Mouse (Mus musculus): ENCODE data around the gene Madcam1.

Madcam1 gene

GRCm38 (mm10) chr10:79668076-79668475 is 3.7 kb downstream of the Madcam1 start:
- no peak for DNase-seq (ENCODE audit: low spot score)

- peak; percentile 91 for DNase-seq (ENCODE audit: low spot score)
These were observed 4.6 kb downstream of the Madcam1 start, which contains the start of gene Tpgs1 for GRCm38 (mm10) chr10:79668771-79669575. Tpgs1 (plus strand) TSS chr10:79669369.

DNA sequence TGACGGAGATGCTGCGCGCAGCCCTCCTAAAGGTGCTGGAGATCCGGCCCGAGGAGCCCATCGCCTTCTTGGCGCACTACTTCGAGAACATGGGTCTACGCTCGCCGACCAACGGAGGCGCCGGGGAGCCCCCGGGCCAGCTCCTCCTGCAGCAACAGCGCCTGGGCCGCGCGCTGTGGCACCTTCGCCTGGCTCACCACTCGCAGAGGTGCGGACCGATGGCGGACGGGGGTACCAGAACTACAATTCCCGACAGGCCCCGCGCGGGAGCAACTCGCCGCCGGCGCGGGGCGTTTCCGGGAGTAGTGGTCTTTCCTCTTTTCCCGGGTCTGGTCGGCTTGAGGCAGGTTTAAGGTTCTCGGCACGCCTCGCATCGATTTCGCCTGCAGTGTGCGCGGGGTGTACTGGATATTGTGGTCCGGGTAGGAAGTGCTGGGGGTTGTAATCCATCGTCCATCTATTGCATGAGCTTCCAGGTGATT is 5.3 kb downstream of the Madcam1 start:
- peak; percentile 43 for DNase-seq (ENCODE audit: low spot score)

DNA sequence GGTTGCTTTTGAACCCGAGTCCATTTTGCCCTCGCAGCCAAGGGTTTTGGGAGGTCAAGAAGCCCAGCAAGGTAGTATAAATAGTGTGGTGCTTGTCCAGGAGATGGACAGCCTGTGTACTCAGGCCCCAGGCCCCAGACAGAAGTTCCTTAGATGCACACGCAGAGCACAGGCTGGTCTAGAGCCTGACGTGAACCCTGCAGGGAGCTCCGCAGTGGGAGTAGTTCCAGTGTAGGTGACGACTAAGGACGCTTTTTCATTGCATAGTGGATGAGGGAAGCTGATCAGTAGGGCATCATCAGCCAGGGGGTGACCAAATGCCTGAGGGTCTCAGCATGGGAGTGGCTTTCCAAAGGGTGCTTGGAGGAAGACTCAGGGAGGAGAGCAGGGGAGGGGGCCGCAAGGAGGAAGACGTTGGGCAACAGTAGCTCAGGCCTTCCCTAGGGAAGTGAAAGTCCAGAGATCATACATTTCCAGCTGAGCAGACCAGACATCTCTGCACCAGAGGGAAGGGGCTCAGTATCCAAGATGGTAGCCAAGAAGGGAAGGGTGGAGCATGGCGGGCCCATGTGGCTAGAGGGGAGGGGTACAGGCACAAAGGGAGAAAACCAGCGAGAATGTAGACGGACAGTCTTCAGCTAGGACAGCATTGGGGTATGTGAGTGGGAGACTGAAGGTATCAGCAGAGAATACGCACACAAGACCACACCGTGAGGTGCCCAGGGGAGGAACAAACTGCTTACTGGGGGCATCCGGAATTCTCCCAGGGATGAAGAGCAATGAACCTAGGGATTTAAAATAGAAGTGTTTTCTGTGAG is 5.9 kb downstream of the Madcam1 start:
- DNase-seq (ENCODE audit: low spot score) = no peak

- no peak for DNase-seq (ENCODE audit: low spot score)
These were observed 7.2 kb downstream of the Madcam1 start for GRCm38 (mm10) chr10:79671396-79672087.

- DNase-seq (ENCODE audit: low spot score) = no peak
These were observed 7.7 kb downstream of the Madcam1 start for GRCm38 (mm10) chr10:79672088-79672455.

DNA sequence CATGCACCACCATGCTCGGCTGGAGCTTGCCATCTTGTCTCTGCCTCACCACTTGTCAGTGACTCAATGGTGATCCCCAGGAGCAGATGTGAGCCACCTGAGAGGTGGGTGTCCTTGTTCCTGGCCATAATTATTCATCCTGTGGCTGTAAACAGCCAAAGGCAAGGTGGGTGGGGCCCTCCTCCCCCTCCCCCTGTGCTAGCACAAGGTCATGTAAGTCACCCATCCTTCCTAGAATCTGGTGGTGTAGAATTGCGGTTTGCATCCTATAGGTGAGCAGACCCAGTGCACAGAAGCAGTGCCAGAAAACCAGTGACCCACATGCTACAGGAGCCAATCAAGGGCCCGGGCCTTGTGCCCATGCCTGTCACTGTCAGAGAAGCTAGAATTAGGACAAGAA is 8.7 kb downstream of the Madcam1 start:
- no peak for DNase-seq (ENCODE audit: low spot score)

DNA sequence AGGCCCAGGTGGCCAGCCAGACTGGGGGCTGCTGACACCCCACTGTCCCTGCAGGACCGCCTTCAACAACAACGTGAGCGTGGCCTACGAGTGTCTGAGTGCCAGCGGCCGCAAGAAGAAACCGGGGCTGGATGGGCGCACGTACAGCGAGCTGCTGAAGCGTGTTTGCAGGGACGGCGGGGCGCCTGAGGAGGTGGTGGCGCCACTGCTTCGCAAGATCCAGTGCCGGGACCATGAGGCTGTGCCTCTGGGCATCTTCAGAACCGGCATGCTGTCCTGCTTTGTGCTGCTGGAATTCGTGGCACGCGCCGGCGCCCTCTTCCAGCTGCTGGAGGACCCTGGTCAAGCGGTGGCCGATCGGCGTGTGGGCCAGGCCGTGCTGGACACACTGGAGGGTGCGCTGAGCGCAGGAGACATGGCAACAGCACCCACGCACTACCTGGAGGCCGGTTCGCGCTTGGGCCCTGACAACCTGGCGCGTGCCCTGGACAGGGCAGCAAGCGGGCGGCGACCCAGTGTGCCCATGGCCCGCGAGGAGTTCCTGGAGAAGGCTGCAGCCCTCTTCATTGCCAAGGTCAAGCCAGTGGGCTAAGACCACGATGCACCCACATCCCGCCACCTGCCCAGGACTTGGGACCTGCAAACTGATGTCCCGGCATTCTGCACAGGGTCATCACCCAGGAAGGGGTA is 11.1 kb downstream of the Madcam1 start:
- DNase-seq (ENCODE audit: low spot score) = no peak

DNA sequence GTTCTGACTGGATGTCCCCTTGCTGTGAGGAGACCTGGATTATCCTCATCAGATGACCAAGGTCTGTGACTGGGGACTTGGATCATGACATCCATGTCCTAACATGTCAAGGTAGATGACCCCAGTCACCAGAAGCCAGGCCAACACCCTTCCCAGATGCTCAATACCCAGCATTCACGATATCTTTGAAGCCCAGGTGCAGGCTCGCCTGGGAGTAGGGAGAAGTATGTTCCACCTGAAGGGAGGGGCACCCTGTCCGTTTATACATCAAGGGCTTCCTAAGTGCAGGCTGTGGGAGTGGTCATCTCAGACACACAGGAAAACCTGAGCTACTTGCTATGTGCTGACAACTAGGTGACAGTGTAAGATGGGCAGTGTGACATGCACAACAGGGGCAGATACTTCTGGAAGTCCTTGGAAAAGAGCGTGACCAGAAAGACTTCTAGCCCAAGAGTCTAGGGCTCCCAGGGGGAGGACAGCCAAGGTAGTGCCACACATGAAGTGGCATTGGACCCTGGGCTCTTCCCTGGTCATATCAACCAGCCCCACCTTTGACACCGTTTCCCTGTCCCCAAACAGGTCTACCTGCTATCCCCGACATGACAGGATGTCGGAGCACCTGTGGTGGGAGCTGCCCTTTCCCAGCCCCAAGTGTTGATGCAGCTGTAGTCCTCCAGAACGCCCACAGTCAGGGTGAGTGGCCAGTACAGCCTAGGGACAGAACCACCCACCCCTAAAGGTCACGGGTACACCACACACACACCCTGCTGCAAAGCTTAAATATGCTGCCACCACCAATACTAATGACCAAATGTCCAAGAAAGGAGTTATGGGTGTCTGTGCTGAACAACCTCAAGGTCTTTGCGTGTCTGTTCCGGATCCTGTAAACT is 16.5 kb downstream of the Madcam1 start:
- no peak for DNase-seq (ENCODE audit: low spot score)

GRCm38 (mm10) chr10:79681591-79682245 is 17.4 kb downstream of the Madcam1 start, which contains the start of gene Cdc34:
Cdc34 (plus strand) TSS chr10:79682195.
- peak; percentile 99 for DNase-seq (ENCODE audit: low spot score)

DNA sequence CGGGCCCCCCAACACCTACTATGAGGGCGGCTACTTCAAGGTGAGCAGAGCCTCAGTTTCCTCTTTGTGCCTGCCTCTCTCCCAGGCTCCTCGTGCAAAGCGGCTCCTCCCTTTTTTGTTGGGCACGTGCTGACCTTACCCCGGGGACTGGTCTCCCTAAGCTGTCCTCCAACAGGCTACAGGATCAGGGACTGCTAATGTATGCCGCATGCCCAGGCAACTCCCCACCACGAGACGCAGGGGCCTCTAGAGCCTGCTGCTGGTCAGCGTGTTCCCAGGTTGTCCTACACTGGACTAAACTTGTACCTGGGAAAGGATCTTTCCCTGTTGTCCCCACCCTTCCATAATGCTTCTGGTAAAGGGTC is 18.2 kb downstream of the Madcam1 start:
- DNase-seq (ENCODE audit: low spot score) = no peak

- DNase-seq (ENCODE audit: low spot score) = peak; percentile 51
These were observed 18.7 kb downstream of the Madcam1 start for GRCm38 (mm10) chr10:79682916-79683582.

DNA sequence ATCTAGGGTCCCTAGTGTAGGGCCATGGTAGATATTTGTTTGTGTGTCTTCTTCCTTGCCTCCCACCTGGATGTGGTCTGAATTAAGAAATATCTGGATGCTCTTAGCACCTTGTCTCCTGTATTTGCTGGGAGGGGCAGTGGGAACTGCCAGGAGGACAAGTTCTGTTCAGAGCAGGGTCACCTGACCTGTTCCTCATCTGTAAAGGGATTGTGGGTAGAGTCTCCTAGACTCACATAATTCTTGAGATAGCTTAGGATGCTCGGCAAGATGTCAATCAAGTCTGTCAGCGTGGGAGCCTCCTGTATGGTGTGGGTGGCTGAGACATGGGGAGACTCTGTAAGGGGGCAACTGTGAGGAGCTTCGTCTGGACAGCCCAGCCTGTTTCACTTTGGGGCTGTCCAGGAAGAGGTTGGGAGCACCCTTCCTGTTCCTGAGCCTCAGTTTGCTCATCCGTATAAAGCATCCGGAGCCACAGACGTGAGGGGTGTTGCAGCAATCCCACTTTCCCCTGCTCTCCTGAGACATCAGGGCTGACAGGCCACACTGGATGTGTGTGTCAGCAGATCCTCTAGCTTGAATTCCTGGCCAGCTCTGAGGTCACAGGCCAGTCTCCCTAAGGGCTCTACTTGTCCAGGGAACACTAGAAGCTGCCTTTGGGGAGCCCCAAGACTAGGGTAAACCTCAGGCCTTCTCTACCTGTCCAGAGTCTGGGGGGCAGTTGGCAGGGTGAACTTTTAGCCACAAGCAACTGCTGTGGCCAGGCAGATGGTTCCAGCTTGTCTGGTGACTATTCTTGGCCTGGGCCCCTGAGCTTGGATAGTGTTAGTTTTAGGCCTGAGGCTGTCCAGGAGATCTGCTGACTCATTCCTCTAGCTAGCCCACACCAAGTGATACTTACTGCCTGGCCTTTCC is 19.6 kb downstream of the Madcam1 start:
- no peak for DNase-seq (ENCODE audit: low spot score)

- no peak for DNase-seq (ENCODE audit: low spot score)
These were observed 20.6 kb downstream of the Madcam1 start for GRCm38 (mm10) chr10:79684770-79685600.

DNA sequence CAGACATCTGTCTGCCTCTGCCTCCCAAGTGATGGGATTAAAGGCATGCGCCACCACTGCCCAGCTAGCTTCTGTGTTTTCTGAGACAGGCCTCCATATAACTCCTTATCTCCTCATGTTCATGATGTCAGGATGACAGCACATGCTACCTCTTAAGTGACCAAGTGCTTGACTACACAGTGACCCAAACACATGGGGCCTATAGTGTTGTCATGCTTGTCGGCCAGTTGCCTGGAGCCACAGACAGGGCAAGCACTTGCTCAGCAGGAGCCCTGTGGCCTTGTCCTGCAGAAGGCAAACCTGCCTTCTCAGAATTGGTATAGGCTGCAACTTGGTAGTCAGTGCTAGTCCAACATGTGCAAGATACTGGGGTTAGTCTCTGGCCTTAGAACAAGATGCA is 21.9 kb downstream of the Madcam1 start:
- DNase-seq (ENCODE audit: low spot score) = no peak

DNA sequence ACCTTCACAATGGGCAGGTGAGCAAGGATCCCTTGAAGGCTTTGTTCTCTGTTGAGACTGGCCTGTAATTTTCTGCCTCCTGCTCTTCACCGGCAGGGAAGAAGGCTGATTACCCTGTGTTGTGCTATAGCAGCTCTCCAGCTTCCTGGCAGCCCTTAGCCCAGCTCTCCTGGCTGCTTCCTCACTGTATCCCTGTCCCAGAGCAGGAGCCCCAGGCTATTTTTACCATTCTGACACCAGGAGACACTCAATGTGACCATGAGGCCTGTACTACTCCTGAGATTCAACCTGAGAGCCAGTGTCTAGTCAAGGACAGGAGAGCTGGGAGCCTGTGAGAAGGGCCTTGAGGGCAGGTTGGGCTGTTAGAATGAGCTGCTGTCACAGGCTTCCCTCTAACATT is 22.3 kb downstream of the Madcam1 start:
- DNase-seq (ENCODE audit: low spot score) = no peak

GRCm38 (mm10) chr10:79687513-79687912 is 23.2 kb downstream of the Madcam1 start:
- DNase-seq (ENCODE audit: low spot score) = no peak

DNA sequence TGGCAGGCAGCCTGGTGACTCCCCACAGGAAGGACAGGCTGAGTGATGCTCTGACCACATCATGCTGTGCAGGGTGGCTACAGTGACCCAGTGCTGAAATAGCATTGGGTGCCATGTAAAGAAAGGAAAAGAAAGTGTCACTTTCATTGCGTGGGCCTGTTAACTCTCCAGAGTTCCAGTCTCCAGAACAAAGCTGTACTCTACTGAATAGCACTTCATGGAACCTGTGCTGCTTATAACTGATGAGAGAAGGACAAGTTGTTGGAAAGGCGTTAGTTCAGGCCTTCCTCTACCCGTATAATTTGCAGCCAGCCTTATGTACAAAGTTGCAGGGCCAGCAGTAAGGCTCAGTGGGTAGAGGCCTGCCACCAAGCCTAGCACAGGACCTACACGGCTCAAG is 24.4 kb downstream of the Madcam1 start, which contains the start of gene Gzmm:
TSS of gene Gzmm (plus strand) at position 301 of the 400 bp plus-strand sequence.
- no peak for DNase-seq (ENCODE audit: low spot score)

All from lung, postnatal 25 days (tissue).